Mouse (Mus musculus): ENCODE results near the gene Maml3.

Maml3 gene

DNA sequence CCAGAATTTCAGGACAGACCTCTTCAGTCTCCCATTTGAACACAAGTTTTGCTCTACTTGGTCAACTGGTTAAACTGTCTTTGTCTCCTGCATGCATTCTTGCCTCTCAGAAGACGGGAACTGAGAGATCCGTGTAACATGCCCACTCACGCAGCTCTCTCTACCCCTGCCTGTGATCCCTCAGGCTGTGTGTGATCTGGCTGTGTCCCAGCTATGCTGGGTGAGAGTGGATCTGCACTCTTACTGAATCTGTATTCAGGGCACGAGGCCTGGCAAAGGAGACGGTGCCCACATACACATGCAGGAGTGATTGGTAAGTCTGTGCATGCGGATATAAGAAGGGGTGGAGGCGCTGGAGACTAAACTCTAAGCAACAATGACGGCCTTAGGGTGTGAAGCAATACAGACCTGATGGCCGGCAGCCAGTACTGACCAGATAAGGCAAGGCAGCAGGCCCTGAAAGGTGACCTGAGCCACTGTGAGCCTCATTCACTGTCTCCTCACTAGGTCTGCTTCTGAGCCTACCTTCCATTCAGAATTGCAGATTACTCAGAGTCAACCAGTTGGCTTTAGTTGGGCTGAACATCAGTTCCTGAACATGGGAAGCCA, 274.0 kb downstream of the Maml3 start:
- DNase-seq (ENCODE audit: low read depth, low spot score), result no peak

DNA sequence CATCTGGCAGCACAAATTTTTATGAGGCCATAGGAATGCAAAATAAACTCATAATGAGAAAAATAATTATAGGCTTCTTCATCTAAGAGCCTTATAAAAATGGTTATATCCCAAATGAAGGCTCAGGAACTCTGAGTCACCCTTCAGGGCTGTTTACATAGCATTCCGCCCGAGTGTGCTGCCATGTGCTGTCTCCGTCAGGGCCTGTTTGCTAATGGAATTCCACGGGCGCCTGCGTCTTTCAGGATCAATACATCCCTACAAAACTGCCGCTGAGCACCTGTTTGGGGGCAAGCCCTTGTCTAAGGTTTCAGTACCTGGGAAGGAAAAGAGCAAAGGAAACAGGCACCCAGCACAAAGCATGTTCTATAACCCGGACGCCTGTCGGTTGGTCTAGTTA, 279.3 kb downstream of the Maml3 start:
- DNase-seq (ENCODE audit: low read depth, low spot score), result no peak

DNA sequence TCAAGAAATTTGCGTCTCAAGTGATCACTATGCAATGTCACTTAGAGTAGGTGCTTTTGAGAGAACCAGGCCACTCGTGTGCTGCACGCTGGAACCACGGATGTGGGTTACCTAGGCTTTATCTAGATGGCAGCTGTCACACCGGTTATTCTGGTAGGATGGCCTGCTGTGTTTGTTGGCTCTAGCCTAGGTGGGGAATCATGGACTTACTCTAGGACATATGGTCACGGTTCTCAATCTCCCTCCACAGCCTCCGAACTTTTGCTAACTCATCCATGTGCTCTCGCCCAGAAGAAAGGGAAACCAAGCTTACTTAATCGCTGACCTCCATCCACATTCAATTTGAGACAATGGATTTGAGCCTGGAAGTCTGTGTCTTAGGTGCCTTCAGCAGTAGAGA, 280.4 kb downstream of the Maml3 start:
- DNase-seq (ENCODE audit: low read depth, low spot score), result no peak

DNA sequence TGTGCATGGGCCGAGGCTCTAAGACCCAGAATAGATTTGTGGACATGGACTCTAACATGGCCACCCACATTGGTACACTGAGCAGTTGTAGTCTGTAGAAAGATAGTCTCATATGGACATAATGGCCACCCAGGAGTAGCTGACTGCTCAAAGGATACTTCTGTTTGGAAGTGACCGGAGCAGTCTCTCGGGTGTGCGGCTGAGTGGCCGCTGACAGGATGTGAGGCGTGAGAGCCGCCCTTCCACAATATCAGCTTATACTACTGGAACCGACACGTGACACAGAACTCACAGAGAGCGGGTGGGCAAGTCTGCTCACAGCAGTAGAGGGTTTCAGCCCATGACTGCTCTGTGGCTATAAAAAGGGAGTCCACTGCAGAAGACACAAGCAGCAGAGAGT, 283.3 kb downstream of the Maml3 start:
- no peak for DNase-seq (ENCODE audit: low read depth, low spot score)

DNA sequence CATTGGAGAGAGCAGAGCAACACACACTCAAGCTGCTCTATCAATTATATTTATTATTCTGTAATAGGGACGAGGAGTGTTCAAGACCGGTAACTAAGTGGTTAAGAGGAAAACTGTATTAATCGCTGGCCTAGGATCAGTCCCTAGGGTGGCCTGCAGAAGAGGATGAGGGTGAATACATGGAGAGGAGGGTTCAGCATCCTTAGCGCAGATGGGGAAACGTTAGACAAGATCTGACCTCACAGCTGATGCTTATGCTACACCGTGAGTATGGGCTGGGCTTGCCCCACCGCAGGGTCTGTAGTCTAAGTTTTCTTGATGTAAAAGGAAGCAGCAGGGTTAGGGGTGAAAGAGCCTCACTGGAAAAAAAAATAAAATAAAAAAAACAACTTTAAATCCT, 285.8 kb downstream of the Maml3 start:
- DNase-seq (ENCODE audit: low read depth, low spot score), result no peak

DNA sequence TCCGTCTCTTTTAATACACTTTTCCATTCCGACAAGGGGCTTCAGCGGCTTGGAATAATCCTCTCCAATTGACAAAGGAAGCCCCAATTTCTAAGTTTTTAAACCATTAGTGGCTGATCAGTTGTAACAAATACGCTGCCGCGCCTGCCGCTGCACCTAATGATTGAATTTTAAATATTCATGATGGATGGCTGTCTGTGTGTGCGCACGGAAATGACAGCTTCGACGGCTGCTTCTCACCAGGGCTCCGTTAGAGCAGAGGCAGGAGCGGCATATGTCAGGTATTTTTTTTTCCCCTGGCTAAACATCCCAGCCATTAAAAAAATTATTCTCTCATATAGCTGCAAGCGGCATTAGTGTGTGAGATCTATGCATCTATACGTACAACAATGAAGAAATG, 287.0 kb downstream of the Maml3 start:
- no peak for DNase-seq (ENCODE audit: low read depth, low spot score)

DNA sequence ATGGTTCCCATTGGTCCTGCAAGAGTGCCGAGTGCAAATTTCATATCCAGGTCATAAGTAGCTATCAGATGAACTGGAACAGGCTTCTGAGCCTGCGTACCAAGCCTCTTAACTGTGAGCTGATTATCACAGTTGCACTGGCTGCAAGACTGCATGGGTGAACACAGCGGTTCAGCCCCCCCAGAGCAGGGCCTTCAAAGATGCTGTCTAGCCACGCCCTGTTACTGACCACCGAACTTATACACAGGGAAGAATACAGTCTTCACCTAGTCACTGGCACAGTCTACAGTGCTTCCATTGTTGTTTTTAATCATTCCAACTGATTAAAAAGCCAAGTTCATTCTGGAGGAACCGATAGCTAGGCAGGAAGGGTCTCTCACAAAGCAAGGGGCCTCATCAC, 287.5 kb downstream of the Maml3 start:
- DNase-seq (ENCODE audit: low read depth, low spot score), result no peak

GRCm38 (mm10) chr3:51816517-51817285, 288.2 kb downstream of the Maml3 start:
- no peak for DNase-seq (ENCODE audit: low read depth, low spot score)

GRCm38 (mm10) chr3:51814073-51814472, 290.8 kb downstream of the Maml3 start:
- no peak for DNase-seq (ENCODE audit: low read depth, low spot score)

- no peak for DNase-seq (ENCODE audit: low read depth, low spot score)
Measured at GRCm38 (mm10) chr3:51813186-51813585, 291.7 kb downstream of the Maml3 start.

DNA sequence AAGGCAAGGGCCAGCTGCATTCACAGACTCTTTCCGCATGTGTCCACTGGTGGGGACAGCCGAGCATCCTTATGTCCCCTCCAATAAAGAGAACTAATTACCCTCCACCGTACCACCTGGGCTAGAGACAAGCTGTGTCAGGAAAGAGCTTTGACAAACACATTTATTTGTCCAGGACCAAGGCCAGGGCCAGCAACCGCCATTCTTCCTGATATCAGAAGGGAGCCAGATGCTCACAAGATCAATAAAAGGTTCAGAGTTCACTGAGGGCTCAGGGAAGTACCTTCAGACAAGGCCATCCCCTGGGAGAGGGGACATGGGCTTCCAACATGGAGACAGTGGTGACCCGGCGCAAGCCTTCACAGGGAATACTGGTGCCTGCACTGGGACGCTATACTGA, 294.1 kb downstream of the Maml3 start:
- no peak for DNase-seq (ENCODE audit: low read depth, low spot score)

DNA sequence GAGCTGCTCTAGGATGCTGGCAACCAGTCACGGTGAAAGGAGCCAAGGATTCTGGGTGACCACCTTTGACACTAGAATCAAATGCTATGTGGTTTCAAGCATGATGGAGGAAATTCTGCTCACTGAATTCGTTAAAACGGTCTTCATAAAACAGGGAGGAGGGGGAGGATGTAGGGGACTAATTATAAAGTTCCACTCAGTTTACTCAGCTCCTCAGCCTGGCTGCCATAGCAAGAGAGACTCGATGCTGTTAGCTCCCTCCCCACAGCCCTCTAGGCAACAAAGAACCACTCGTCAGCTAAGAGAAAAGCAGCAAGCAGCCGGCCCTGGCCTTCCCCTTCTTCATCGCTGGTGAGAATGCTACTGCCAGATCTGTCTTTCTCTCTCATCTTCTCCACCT, 295.1 kb downstream of the Maml3 start:
- DNase-seq (ENCODE audit: low read depth, low spot score), result no peak

- no peak for DNase-seq (ENCODE audit: low read depth, low spot score)
Measured at GRCm38 (mm10) chr3:51807981-51808870, 296.6 kb downstream of the Maml3 start.

GRCm38 (mm10) chr3:51805488-51806318, 299.2 kb downstream of the Maml3 start:
- DNase-seq (ENCODE audit: low read depth, low spot score), result no peak

- no peak for DNase-seq (ENCODE audit: low read depth, low spot score)
Measured at GRCm38 (mm10) chr3:51803903-51804302, 301.0 kb downstream of the Maml3 start.

DNA sequence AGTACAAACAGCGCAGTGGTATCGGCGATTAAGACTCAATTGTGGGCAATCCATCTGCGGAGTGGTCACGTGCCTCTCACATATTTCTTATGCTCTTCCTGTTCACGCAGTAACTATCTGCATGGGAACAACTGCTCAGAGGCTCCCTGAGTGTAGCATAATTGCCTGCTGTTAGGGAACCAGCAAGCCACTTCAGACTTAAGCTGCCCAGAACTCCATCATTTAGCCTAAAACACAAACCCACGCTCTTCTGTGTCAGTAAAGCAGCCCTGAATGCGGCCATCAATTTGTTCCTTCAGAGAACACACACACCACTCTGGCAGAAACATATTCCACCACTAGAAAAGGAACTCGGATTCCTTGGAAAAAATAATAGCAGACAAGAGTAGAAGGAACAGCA, 305.2 kb downstream of the Maml3 start:
- DNase-seq (ENCODE audit: low read depth, low spot score), result no peak

- DNase-seq (ENCODE audit: low read depth, low spot score), result no peak
Measured at GRCm38 (mm10) chr3:51796838-51797237, 308.0 kb downstream of the Maml3 start.

GRCm38 (mm10) chr3:51796219-51796828, 308.6 kb downstream of the Maml3 start:
- DNase-seq (ENCODE audit: low read depth, low spot score), result peak; percentile 37

DNA sequence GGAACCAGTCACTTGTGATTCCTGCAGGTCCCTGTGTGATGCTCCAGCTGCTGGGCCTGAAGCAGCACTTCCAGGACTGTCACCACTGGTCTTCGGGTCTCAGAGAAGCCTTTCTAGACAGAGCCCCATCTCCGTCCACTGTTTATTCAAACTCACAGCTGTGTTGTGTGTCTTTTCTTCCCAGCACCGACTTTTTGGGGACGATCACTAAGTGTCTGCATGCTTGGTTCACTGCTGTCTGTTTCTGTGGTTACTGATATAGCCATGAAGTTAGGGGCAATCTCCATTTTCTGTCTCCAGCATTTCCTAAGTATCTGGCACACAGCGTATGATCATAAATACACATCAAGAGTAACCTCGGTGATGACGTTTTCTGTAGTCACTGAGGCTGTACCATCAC, 313.3 kb downstream of the Maml3 start:
- no peak for DNase-seq (ENCODE audit: low read depth, low spot score)

DNA sequence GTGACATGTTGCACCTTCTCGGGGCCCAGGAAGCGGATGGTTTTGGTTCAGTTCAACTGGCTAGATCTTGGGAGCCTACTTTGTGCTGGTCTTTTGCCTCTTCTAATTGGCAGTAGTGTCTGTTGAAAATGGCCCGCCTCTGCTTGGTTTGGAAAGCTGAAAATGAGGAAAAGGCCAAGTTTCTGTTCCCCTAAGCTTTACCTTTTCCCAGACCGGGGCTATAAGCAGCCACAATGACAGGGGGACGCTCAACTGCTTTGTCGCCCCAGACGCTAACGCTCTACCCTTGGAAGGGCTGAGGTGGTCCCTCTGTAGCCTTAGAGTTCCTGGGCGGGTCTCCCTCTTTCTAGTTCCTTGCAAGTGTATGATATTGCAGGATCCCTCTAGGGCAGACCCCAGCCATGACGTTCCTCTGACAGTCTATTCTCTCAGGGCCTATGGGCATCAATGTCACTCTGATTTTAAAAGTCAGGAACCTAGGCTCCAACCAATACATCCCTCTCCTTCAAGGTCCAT, 315.4 kb downstream of the Maml3 start:
- no peak for DNase-seq (ENCODE audit: low read depth, low spot score)
